Mouse (Mus musculus) CH12.LX (cell line): ENCODE data around the gene 2210010C04Rik. TPM values are rescaled to one million over a fixed set of nuclear protein-coding genes. Genes with fewer than 3 reads are reported as not detected.

ENCODE experiments used
- DNase-seq: peaks from one replicate; pipeline ENCODE4 v3.0.0-alpha.2; 2013; ENCODE audit errors: extremely low read depth
- H3K27ac ChIP-seq: 2 replicates; pipeline ENCODE4 v1.5.1; 2012; ENCODE audit warnings: low read depth, mild to moderate bottlenecking, control low read depth, moderate library complexity; ENCODE audit not compliant: insufficient read depth
- H3K27me3 ChIP-seq: replicated peaks from 2 replicates; pipeline ENCODE3; 2012; ENCODE audit warnings: inconsistent platforms
- H3K36me3 ChIP-seq, 2 experiments: replicated peaks in 1 of 2; 2 replicates each; pipeline versions ENCODE3 to v1.6.1; 2012; ENCODE audit warnings: inconsistent platforms in 1 of 2, low read length in 1 of 2, mild to moderate bottlenecking in 1 of 2, mixed read lengths in 1 of 2, moderate library complexity in 1 of 2; ENCODE audit not compliant: control insufficient read depth in 1 of 2, insufficient read depth in 1 of 2
- H3K4me1 ChIP-seq, 2 experiments: 2 replicates each; pipeline ENCODE4 v1.6.1; 2012; ENCODE audit warnings: inconsistent platforms in 1 of 2, moderate library complexity in 1 of 2; ENCODE audit not compliant: insufficient read depth in 2 of 2, control insufficient read depth in 1 of 2
- H3K4me2 ChIP-seq: 2 replicates; pipeline ENCODE4 v1.6.1; 2012; ENCODE audit warnings: low read depth, mild to moderate bottlenecking, control low read depth; ENCODE audit not compliant: poor library complexity, insufficient read depth, severe bottlenecking
- H3K4me3 ChIP-seq, 3 experiments: fragments of 150-350 bp in 1 of 3; sonication (generic) in 1 of 3; replicated peaks in 1 of 3; 2 replicates each; pipeline versions ENCODE3 to v1.5.1; 2011 to 2012; ENCODE audit warnings: low read depth in 2 of 3, low read length in 2 of 3, mild to moderate bottlenecking in 2 of 3, moderate library complexity in 2 of 3, control low read depth in 1 of 3, improper control_type of control experiment in 1 of 3, inconsistent platforms in 1 of 3, mixed read lengths in 1 of 3; ENCODE audit not compliant: poor library complexity in 1 of 3
- H3K79me2 ChIP-seq: replicated peaks from 2 replicates; pipeline ENCODE4 v1.6.1; 2012; ENCODE audit warnings: mild to moderate bottlenecking, moderate library complexity; ENCODE audit not compliant: control insufficient read depth, poor library complexity, insufficient read depth, severe bottlenecking; ENCODE audit errors: extremely low read depth
- H3K9ac ChIP-seq: 2 replicates; pipeline ENCODE4 v1.6.1; 2012; ENCODE audit warnings: low read depth, mild to moderate bottlenecking, control low read depth, moderate library complexity; ENCODE audit not compliant: insufficient read depth
- H3K9me3 ChIP-seq: replicated peaks from 2 replicates; pipeline ENCODE3; 2012; ENCODE audit warnings: low read length, inconsistent platforms, mixed read lengths
- BHLHE40 ChIP-seq: IDR thresholded peaks from 2 replicates; pipeline ENCODE4 v1.6.1; 2011; ENCODE audit warnings: mild to moderate bottlenecking, low read depth, low read length, improper control_type of control experiment
- CHD1 ChIP-seq: IDR thresholded peaks from 2 replicates; pipeline ENCODE4 v1.6.1; 2012; ENCODE audit warnings: low read depth, low read length, improper control_type of control experiment, inconsistent platforms
- CHD2 ChIP-seq: IDR thresholded peaks from 2 replicates; pipeline ENCODE4 v1.6.1; 2011; ENCODE audit warnings: low read length, improper control_type of control experiment
- ELF1 ChIP-seq: IDR thresholded peaks from 2 replicates; pipeline ENCODE4 v1.6.1; 2014; ENCODE audit warnings: low read depth, mild to moderate bottlenecking, inconsistent platforms, low read length, improper control_type of control experiment
- ETS1 ChIP-seq: conservative IDR thresholded peaks from 2 replicates; pipeline ENCODE4 v1.6.1; 2012; ENCODE audit warnings: low read depth, mild to moderate bottlenecking, inconsistent platforms, low read length, improper control_type of control experiment, moderate library complexity
- GABPA ChIP-seq: IDR thresholded peaks from 2 replicates; pipeline ENCODE4 v1.6.1; 2012; ENCODE audit warnings: low read depth, low read length, improper control_type of control experiment, inconsistent platforms; ENCODE audit not compliant: insufficient replicate concordance
- KAT2A ChIP-seq: IDR thresholded peaks from 2 replicates; pipeline ENCODE4 v1.6.1; 2012; ENCODE audit warnings: low read length, improper control_type of control experiment, inconsistent platforms; ENCODE audit not compliant: insufficient replicate concordance
- SIN3A ChIP-seq: IDR thresholded peaks from 2 replicates; pipeline ENCODE4 v1.6.1; 2012; ENCODE audit warnings: low read length, improper control_type of control experiment, inconsistent platforms
- SMC3 ChIP-seq: IDR thresholded peaks from 2 replicates; pipeline ENCODE4 v1.6.1; 2011; ENCODE audit warnings: low read depth, low read length, improper control_type of control experiment
- USF1 ChIP-seq: IDR thresholded peaks from 2 replicates; pipeline ENCODE4 v1.6.1; 2014; ENCODE audit warnings: low read depth, mild to moderate bottlenecking, inconsistent platforms, low read length, improper control_type of control experiment
- USF2 ChIP-seq: conservative IDR thresholded peaks from 2 replicates; pipeline ENCODE4 v1.6.1; 2011; ENCODE audit warnings: low read depth, low read length, improper control_type of control experiment
- ZC3H11A ChIP-seq: IDR thresholded peaks from 2 replicates; pipeline ENCODE4 v1.6.1; 2012; ENCODE audit warnings: low read depth, mild to moderate bottlenecking, inconsistent platforms, low read length, improper control_type of control experiment
- ZKSCAN1 ChIP-seq: IDR thresholded peaks from 2 replicates; pipeline ENCODE4 v1.6.1; 2012; ENCODE audit warnings: low read depth, inconsistent platforms, low read length, improper control_type of control experiment, borderline replicate concordance
- ZMIZ1 ChIP-seq: IDR thresholded peaks from 2 replicates; pipeline ENCODE4 v1.6.1; 2012; ENCODE audit warnings: low read depth, mild to moderate bottlenecking, inconsistent platforms, low read length, improper control_type of control experiment
- dilution Hi-C: fragments of 300-500 bp; cut with MboI; formaldehyde crosslinking; loops from 2 replicates; pipeline ENCODE4 v1.14.3; 2020; ENCODE audit warnings: low sequenced_read_pairs; ENCODE audit not compliant: extremely low pct_unique_long_range_greater_than_20kb, extremely low pct_ligation_motif_present
- in situ Hi-C: fragments of 300-500 bp; cut with MboI; formaldehyde crosslinking; loops from 3 replicates; pipeline ENCODE4 v1.14.3; 2019; ENCODE audit warnings: low sequenced_read_pairs, low pct_ligation_motif_present, low pct_unique_long_range_greater_than_20kb, mixed read lengths
- polyA plus RNA-seq: library from polyadenylated mRNA; unstranded; fragments of >175 nt; gene quantifications from 2 replicates; pipeline ENCODE4 v1.2.1, GENCODE M21; 2012; ENCODE audit warnings: low read depth; ENCODE audit not compliant: insufficient read length
- total RNA-seq, 2 experiments: library from RNA; depleted of rRNA; stranded (reverse); fragments of 300-350 nt in 1 of 2; fragments of >200 nt in 1 of 2; gene quantifications; 2 replicates each; pipeline ENCODE4 v1.2.3; 2012 to 2014

2210010C04Rik gene
- total RNA-seq (2012; rRNA removed) (not detected in 2 replicates), total RNA-seq (2014; rRNA removed) (not detected in 2 replicates), polyA plus RNA-seq (not detected in 2 replicates)

DNA sequence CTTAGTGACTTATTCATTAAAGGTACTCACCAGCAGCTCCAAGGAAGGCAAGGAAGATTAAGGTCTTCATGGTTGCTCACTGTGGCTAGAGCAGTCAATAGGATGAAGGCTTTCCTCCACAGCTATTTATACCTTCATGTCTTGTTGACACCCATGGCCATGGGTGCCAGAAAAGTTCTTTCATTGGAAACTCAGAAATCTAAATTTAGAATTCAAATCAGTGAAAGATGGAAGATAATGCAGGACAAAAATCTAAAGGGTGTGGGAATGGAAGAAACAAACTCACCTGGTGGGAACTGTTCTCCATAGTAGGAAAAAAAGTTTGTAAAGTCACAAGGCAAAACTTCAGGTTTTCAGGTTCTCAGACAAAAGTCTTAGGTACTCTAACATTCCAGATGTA, at the start of gene 2210010C04Rik:
Gene 2210010C04Rik (minus strand): TSS at position 101 of the 400 bp plus-strand sequence.
- dilution Hi-C loops: no loop called here

GRCm38 (mm10) chr6:41080121-41080520, 44.8 kb upstream of the 2210010C04Rik start:
- in situ Hi-C loops: no loop called here
- Histone ChIP-seq H3K27ac (no peak overlapping the region), H3K27me3 (no peaks in the 10 kb centered on the region), H3K4me3 (no peak overlapping the region), H3K9ac (no peak overlapping the region), H3K4me2 (no peak overlapping the region), H3K9me3 (no peaks in the 10 kb centered on the region), H3K4me1 (peaks cover 0 to 15% of the 10 kb centered on the region in 2 experiments; a peak in 1 of 4 replicates), H3K79me2 (no peaks in the 10 kb centered on the region), H3K36me3 (no peaks in the 10 kb centered on the region)
- peak; percentile 2 for DNase-seq
- TF ChIP-seq SIN3A: no peak
- TF ChIP-seq USF2: no peak
- no peak for TF ChIP-seq KAT2A
- no peak for TF ChIP-seq ZMIZ1
- dilution Hi-C loops: no loop called here

More for the DNA sequence above, at the start of gene 2210010C04Rik:
- Histone ChIP-seq H3K4me1 (no peaks in the 10 kb centered on the region), H3K27ac (no peak within 1 kb of the TSS), H3K36me3 (no peaks in the 10 kb centered on the region), H3K9ac (no peak within 1 kb of the TSS), H3K9me3 (no peaks in the 10 kb centered on the region), H3K79me2 (no peaks in the 10 kb centered on the region), H3K4me2 (no peak within 1 kb of the TSS), H3K4me3 (no peak within 1 kb of the TSS), H3K27me3 (no peaks in the 10 kb centered on the region)
- no peak for DNase-seq
- TF ChIP-seq USF1: no peak
- no peak for TF ChIP-seq CHD2
- TF ChIP-seq ELF1: no peak
- no peak for TF ChIP-seq ZC3H11A
- TF ChIP-seq SMC3: no peak
- TF ChIP-seq CHD1: no peak
- no peak for TF ChIP-seq ZKSCAN1
- no peak for TF ChIP-seq BHLHE40
- TF ChIP-seq GABPA: no peak
- TF ChIP-seq ETS1: no peak
- in situ Hi-C loops: no loop called here
